Mouse (Mus musculus) MEL (cell line): ENCODE measurements around the gene Fem1a. TPM values are rescaled to one million over a fixed set of nuclear protein-coding genes. Genes with fewer than 3 reads are reported as not detected.
A peak's percentile ranks its signal among the peaks of the same experiment; 100 is the strongest.

ENCODE experiments used
- DNase-seq: peaks from one replicate; pipeline ENCODE4 v3.0.0; 2011; ENCODE audit warnings: low read depth, low spot score
- H3K27ac ChIP-seq: 2 replicates; pipeline ENCODE4 v1.5.1; 2012; ENCODE audit warnings: low read depth, mild to moderate bottlenecking, control low read depth, low read length, moderate library complexity; ENCODE audit not compliant: control insufficient read depth
- H3K27me3 ChIP-seq, 2 experiments: fragments of 150-350 bp in 1 of 2; sonication (generic) in 1 of 2; 2 replicates each; pipeline ENCODE4 v1.6.1; 2012; ENCODE audit warnings: low read length in 2 of 2, mild to moderate bottlenecking in 2 of 2, improper control_type of control experiment in 1 of 2, moderate library complexity in 1 of 2; ENCODE audit not compliant: insufficient read depth in 2 of 2, control insufficient read depth in 1 of 2
- H3K36me3 ChIP-seq, 2 experiments: 2 replicates each; pipeline ENCODE4 v1.6.1; 2012 to 2014; ENCODE audit warnings: low read length in 2 of 2, improper control_type of control experiment in 1 of 2, inconsistent platforms in 1 of 2, mild to moderate bottlenecking in 1 of 2; ENCODE audit not compliant: insufficient read depth in 2 of 2, control insufficient read depth in 1 of 2
- H3K4me1 ChIP-seq, 2 experiments: fragments of 150-350 bp in 1 of 2; sonication (generic) in 1 of 2; 2 replicates each; pipeline ENCODE4 v1.6.1; 2012; ENCODE audit warnings: low read length in 2 of 2, improper control_type of control experiment in 1 of 2, mild to moderate bottlenecking in 1 of 2; ENCODE audit not compliant: insufficient read depth in 2 of 2, control insufficient read depth in 1 of 2
- H3K4me3 ChIP-seq, 2 experiments: fragments of 150-350 bp in 1 of 2; sonication (generic) in 1 of 2; 2 replicates each; pipeline ENCODE4 v1.5.1; 2012; ENCODE audit warnings: low read depth in 2 of 2, low read length in 2 of 2, mild to moderate bottlenecking in 2 of 2, moderate library complexity in 2 of 2, control low read depth in 1 of 2, improper control_type of control experiment in 1 of 2; ENCODE audit not compliant: control insufficient read depth in 1 of 2, insufficient read depth in 1 of 2
- H3K79me2 ChIP-seq: 2 replicates; pipeline ENCODE4 v1.6.1; 2012; ENCODE audit warnings: mild to moderate bottlenecking, low read length, moderate library complexity; ENCODE audit not compliant: control insufficient read depth, poor library complexity, insufficient read depth
- H3K9ac ChIP-seq: 2 replicates; pipeline ENCODE4 v1.6.1; 2012; ENCODE audit warnings: low read depth, mild to moderate bottlenecking, control low read depth, low read length, moderate library complexity; ENCODE audit not compliant: control insufficient read depth, poor library complexity, severe bottlenecking
- H3K9me3 ChIP-seq: fragments of 150-350 bp; sonication (generic); replicated peaks from 2 replicates; pipeline ENCODE4 v1.6.1; 2012; ENCODE audit warnings: mild to moderate bottlenecking, low read length, improper control_type of control experiment, moderate library complexity; ENCODE audit not compliant: insufficient read depth
- BHLHE40 ChIP-seq: IDR thresholded peaks from 2 replicates; pipeline ENCODE4 v1.6.1; 2012; ENCODE audit warnings: low read depth, mild to moderate bottlenecking, inconsistent platforms, low read length, improper control_type of control experiment, borderline replicate concordance
- CHD2 ChIP-seq: IDR thresholded peaks from 2 replicates; pipeline ENCODE4 v1.6.1; 2011; ENCODE audit warnings: low read length, improper control_type of control experiment
- ELF1 ChIP-seq: IDR thresholded peaks from 2 replicates; pipeline ENCODE4 v1.6.1; 2014; ENCODE audit warnings: low read depth, mild to moderate bottlenecking, inconsistent platforms, low read length, improper control_type of control experiment, moderate library complexity
- ETS1 ChIP-seq: IDR thresholded peaks from 2 replicates; pipeline ENCODE4 v1.6.1; 2012; ENCODE audit warnings: low read depth, mild to moderate bottlenecking, inconsistent platforms, low read length, improper control_type of control experiment, moderate library complexity
- KAT2A ChIP-seq: conservative IDR thresholded peaks from 2 replicates; pipeline ENCODE4 v1.6.1; 2012; ENCODE audit warnings: low read depth, low read length, improper control_type of control experiment, inconsistent platforms
- MAX ChIP-seq: IDR thresholded peaks from 2 replicates; pipeline ENCODE4 v1.6.1; 2011; ENCODE audit warnings: low read length, improper control_type of control experiment
- MAZ ChIP-seq: IDR thresholded peaks from 2 replicates; pipeline ENCODE4 v1.6.1; 2012; ENCODE audit warnings: low read depth, mild to moderate bottlenecking, inconsistent platforms, low read length, improper control_type of control experiment
- MEF2A ChIP-seq: IDR thresholded peaks from 2 replicates; pipeline ENCODE4 v1.6.1; 2014; ENCODE audit warnings: low read depth, mild to moderate bottlenecking, inconsistent platforms, low read length, improper control_type of control experiment; ENCODE audit not compliant: poor library complexity, insufficient replicate concordance, severe bottlenecking; ENCODE audit errors: extremely low read depth
- MYB ChIP-seq: IDR thresholded peaks from 2 replicates; pipeline ENCODE4 v1.6.1; 2011; ENCODE audit warnings: mild to moderate bottlenecking, low read depth, low read length, improper control_type of control experiment
- NRF1 ChIP-seq: IDR thresholded peaks from 2 replicates; pipeline ENCODE4 v1.6.1; 2014; ENCODE audit warnings: low read depth, mild to moderate bottlenecking, inconsistent platforms, low read length, improper control_type of control experiment, moderate library complexity; ENCODE audit not compliant: poor library complexity, insufficient read depth, severe bottlenecking
- POLR2AphosphoS2 ChIP-seq: IDR thresholded peaks from 2 replicates; pipeline ENCODE4 v1.6.1; 2011; ENCODE audit warnings: low read length, improper control_type of control experiment
- RAD21 ChIP-seq: IDR thresholded peaks from 2 replicates; pipeline ENCODE4 v1.6.1; 2011; ENCODE audit warnings: mild to moderate bottlenecking, low read depth, low read length, improper control_type of control experiment
- TAL1 ChIP-seq: IDR thresholded peaks from 2 replicates; pipeline ENCODE4 v1.6.1; 2012; ENCODE audit warnings: mild to moderate bottlenecking, inconsistent platforms, low read length, moderate library complexity, mixed read lengths
- TCF12 ChIP-seq: IDR thresholded peaks from 2 replicates; pipeline ENCODE4 v1.6.1; 2014; ENCODE audit warnings: low read depth, mild to moderate bottlenecking, inconsistent platforms, low read length, improper control_type of control experiment, moderate library complexity
- USF1 ChIP-seq: IDR thresholded peaks from 2 replicates; pipeline ENCODE4 v1.6.1; 2014; ENCODE audit warnings: low read depth, mild to moderate bottlenecking, inconsistent platforms, low read length, improper control_type of control experiment, moderate library complexity
- ZKSCAN1 ChIP-seq: IDR thresholded peaks from 2 replicates; pipeline ENCODE4 v1.6.1; 2012; ENCODE audit warnings: low read depth, mild to moderate bottlenecking, inconsistent platforms, low read length, improper control_type of control experiment, moderate library complexity
- ZMIZ1 ChIP-seq: IDR thresholded peaks from 2 replicates; pipeline ENCODE4 v1.6.1; 2012; ENCODE audit warnings: low read depth, mild to moderate bottlenecking, inconsistent platforms, low read length, improper control_type of control experiment, moderate library complexity
- polyA plus RNA-seq, 2 experiments: library from polyadenylated mRNA; stranded (reverse) in 1 of 2; unstranded in 1 of 2; fragments of >175 nt in 1 of 2; fragments of >200 nt in 1 of 2; gene quantifications; 2 replicates each; pipeline versions ENCODE4 v1.2.1 to v1.2.4; 2012; ENCODE audit warnings: low replicate concordance in 2 of 2, low read depth in 1 of 2; ENCODE audit not compliant: insufficient read length in 2 of 2, insufficient read depth in 1 of 2, missing spikeins in 1 of 2
- total RNA-seq: library from RNA; depleted of rRNA; stranded (reverse); fragments of 300-350 nt; gene quantifications from 2 replicates; pipeline ENCODE4 v1.2.3, GENCODE M21; 2012

Fem1a gene
- total and polyA plus RNA-seq, 3 experiments, result 17.1 to 21.5 TPM; not detected in 1

GRCm38 (mm10) chr17:56259301-56260037, 2.9 kb downstream of the Fem1a start:
- Histone ChIP-seq H3K27me3 (no peaks in the 10 kb centered on the region), H3K27ac (no peak overlapping the region), H3K9me3 (no peaks in the 10 kb centered on the region), H3K36me3 (peaks cover 0 to 28% of the 10 kb centered on the region in 2 experiments; a peak in 3 of 4 replicates), H3K4me1 (peaks cover 0 to 38% of the 10 kb centered on the region in 2 experiments; a peak in 2 of 4 replicates), H3K9ac (peak overlapping the region; percentile 42), H3K4me3 (peak overlapping the region; percentile 11 to 20; a peak in 3 of 4 replicates), H3K79me2 (peaks cover 48% of the 10 kb centered on the region)
- TF ChIP-seq CHD2 (no peak), BHLHE40 (no peak), POLR2AphosphoS2 (no peak), MYB (no peak), TAL1 (no peak), TCF12 (no peak), ETS1 (no peak), ZMIZ1 (no peak), KAT2A (no peak), MAX (no peak), NRF1 (no peak), MAZ (no peak), RAD21 (no peak), USF1 (no peak), MEF2A (no peak), ELF1 (no peak)
- DNase-seq, result no peak

- DNase-seq, result no peak
- no peak overlapping the region for H3K4me3 ChIP-seq
- peaks cover 48% of the 10 kb centered on the region for H3K79me2 ChIP-seq
- no peak overlapping the region for H3K27ac ChIP-seq
- H3K9me3 ChIP-seq, result no peaks in the 10 kb centered on the region
- H3K9ac ChIP-seq, result no peak overlapping the region
- peaks cover 0 to 25% of the 10 kb centered on the region in 2 experiments; a peak in 3 of 4 replicates for H3K36me3 ChIP-seq
- H3K4me1 ChIP-seq, result peaks cover 0 to 40% of the 10 kb centered on the region in 2 experiments; a peak in 2 of 4 replicates
- no peaks in the 10 kb centered on the region for H3K27me3 ChIP-seq
- TF ChIP-seq USF1, result no peak
- no peak for TF ChIP-seq ZKSCAN1
Observed at GRCm38 (mm10) chr17:56261166-56261565, 4.6 kb downstream of the Fem1a start.
